Mouse (Mus musculus) left cerebral cortex, postnatal 10 days (tissue): Measurements from ENCODE around the gene Sync. TPM values are rescaled to one million over a fixed set of nuclear protein-coding genes. Genes with fewer than 3 reads are reported as not detected.

ENCODE experiments used
- DNase-seq, 2 experiments: peaks; one replicate each; pipeline ENCODE4 v3.0.0; 2021 to 2022; ENCODE audit warnings: low spot score in 2 of 2, mixed read lengths in 1 of 2; ENCODE audit errors: extremely low spot score in 1 of 2
- intact Hi-C: fragments of 180-260 bp; cut with DNase I; formaldehyde crosslinking; loops from one replicate; pipeline ENCODE4 v1.15.1; 2025
- total RNA-seq, 2 experiments: library from RNA; stranded (reverse); gene quantifications; 2 replicates each; pipeline ENCODE4 v1.2.3; 2021

The Sync gene
- total RNA-seq, 2 experiments from 2014 or later, result 1.7 TPM

DNA sequence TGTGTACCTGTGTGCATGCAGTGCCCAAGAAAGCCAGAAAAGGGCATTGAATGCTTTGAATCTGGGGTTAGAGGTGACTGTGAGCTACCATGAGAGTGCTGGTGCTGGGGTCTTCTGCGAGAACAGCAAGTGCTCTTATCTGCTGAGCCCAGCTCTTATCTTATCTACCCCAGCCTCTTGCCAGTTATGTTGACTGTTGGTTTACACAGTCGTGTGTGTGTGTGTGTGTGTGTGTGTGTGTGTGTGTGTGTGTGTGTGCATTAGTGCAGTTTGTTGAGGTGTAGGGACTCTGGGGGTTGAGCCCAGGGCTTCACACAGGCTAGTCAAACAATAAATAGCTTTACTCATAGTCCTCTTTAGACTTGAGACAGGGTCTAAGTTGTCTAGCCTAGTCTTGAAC lies 7.8 kb downstream of the Sync start:
- no peak for DNase-seq
- intact Hi-C loops, result no loop called here

DNA sequence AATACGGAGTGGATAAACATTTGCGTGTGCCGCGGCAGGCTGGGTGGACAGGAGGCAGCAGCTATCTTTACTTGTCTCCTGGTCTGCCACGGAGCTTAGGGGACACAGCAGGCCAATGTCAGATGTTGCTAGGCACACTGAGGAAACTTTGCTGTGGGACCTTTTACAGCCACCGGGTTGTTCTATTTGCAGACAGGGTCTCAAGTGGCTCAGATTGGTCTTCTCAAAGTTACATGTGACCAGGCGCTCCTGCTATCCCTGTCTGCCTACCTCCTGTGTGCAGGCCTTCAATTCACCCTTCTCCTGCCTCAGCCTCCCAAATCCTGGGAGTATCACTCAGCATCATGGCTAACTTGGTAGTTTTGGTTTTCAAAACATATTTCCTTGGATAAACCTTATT lies 8.6 kb downstream of the Sync start:
- intact Hi-C loops, result no loop called here
- DNase-seq, result no peak

DNA sequence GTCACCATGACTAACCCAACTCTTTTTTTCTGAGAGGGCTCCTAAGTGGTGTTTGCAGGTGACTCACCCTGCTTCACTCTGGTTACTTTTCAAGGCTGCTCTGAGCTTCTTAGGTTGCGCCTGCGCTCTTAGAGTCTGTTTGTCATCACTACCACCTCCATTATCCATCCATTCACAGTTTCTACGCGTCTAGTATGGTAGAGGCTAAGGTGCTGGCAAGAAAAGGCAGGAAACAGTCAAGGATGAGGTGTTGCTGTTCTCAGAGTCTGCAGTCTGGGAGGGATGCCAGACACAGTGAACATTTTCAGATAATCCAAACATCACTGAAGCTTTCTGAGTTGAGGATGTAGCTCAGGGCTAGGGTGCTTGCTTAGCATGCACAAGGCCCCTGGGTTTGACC lies 10.3 kb downstream of the Sync start:
- no peak for DNase-seq

DNA sequence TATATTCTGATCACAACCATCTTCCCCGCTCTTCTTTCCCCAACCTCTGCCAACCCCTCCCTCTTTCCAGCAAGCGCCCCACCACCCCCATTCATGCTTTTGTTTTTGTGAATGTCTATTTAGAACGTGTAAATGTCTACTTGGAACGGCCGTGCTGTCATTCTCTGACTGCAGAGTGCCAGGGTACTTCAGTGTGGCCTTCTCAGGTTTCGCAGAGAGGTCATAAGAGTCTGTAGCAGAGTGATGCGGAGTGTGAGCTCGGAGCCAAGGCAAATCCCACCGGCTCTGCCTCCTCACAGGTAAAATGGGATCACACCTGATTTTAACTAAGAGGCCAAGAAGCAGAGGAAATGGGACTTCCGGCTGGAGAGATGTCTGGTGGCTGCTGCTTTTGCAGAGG lies 11.7 kb downstream of the Sync start:
- DNase-seq, result no peak
- intact Hi-C loops, result no loop called here

More for the DNA sequence above, 10.3 kb downstream of the Sync start:
- intact Hi-C loops, result no loop called here

DNA sequence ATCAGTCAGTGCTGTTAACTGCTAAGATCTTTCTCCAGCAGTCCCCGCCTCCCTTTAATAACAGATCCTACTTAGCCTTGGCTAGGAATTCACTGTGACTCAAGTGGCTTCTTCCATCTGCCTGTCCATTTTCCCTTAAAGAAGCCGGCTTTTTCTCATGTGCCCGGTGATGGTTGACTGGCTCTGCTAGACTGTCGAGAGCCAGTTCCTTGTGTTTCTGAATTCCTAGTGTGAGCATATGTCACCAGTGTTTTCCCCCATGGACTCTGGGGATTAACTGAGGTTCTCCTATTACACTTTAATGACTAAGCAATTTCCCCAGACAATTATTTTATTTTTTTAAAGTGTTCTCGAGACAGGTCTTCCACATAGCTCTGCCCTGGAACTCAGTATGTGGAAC lies 16.0 kb downstream of the Sync start:
- no peak for DNase-seq
- intact Hi-C loops, result no loop called here

DNA sequence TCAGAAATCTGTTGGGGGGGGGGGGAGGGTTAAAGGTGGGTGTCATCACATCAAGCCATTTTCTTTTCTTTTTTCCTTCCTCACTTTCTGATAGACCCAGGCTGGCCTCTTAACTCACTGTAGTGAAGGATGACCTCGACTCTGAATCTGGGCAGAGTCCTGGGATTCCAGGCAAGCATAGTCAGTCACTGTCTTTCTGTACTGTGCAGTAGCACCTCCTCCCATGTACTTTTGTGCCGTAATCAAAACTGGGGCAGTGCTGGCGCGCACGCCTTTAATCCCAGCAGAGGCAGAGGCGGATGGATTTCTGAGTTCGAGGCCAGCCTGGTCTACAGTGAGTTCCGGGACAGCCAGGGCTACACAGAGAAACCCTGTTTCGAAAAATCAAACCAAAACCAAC lies 16.4 kb downstream of the Sync start:
- intact Hi-C loops, result no loop called here
- no peak for DNase-seq

DNA sequence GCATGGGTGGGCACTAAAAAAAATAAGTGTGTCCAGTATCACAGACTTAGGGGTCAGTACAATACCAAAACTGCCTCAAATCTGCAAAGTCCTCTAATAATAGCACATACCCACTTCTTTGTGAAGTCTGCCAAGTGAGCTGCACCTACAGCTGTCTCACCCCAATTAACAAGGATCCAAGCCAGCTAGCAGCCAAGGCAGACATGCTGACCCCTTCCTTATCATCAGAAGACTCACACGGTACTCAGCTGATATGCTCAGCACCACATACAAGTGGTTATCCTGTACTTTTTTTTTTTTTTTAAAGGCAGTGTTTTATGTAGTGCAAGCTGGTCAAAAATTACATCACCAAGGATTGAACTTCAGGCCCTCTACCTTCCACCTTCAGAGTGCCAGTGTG lies 16.9 kb downstream of the Sync start:
- intact Hi-C loops, result no loop called here
- no peak for DNase-seq

DNA sequence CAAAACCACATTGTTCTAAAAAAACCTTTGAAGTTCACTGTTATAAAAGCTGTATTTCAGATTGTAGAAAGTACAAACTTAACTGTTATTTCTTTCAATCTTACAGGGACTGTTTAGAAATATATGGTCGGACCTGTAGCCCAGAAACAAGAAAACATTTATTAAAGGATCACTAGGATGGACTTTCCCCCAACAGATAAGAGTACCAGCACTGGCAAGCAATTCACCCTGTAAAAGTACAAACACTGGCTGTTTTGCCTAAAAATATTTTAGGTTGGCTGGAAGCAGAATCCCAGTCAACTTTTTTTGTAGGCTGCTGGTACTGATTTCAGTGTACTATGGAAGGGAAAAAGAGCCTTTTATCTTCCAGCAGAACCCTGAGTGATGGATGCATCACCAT lies 20.5 kb downstream of the Sync start:
- DNase-seq, result no peak
- intact Hi-C loops, result no loop called here

DNA sequence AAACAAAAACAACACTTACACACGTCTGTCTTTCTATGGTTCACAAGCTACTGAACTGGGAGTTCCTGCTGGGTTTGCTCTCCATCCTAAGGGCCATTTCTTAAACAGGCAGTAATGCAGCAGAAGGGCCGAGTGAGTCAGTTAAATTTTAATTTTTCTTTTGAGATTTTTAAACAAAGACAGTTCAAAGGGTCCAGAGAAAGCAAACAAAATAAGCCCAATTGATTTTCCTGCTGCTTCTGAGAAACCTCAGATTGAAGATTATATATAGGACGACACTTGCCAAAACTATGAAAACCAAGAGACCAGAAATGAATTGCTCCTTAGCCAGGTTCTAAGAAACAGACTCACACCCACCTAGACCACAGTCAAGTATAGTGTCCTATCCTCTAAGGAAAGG lies 26.5 kb downstream of the Sync start:
- no peak for DNase-seq
- intact Hi-C loops, result no loop called here

DNA sequence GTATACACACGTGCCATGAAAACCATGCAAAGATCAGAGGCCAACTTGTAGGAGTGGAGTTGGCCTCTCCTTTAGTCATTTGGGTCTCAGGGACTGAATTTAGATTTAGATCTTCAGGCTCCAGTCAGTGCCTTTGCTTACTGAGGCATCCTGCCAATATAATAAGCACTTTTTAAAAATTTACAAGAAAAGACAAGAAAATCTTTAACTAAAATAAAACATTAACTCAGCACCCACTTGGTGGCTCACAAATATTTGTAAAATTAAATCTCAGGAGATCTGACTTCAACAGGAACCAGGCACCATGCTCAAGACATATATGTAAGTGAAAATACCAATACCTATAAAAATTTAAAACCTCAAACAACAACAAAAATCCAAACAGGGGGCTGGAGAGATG lies 33.5 kb downstream of the Sync start:
- intact Hi-C loops, result no loop called here
- no peak for DNase-seq

DNA sequence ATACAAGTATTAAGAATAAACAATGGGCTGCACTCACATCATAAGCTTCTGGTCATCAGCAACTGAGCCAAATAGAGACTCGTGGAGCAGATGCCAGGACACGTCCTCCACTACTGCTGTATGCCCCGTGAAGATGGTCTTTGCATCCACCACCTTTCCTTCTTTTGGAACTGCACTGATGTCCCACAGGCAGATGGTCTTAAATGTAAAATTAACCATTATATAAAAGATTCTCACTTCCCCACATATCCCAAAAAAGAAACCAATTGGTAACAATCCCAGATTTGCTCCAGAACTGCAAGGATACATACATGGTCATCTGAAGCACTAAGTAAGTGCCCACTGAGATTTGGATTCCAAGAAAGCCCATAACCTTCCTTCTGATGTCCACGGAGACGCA lies 34.6 kb downstream of the Sync start:
- no peak for DNase-seq
- intact Hi-C loops, result no loop called here

DNA sequence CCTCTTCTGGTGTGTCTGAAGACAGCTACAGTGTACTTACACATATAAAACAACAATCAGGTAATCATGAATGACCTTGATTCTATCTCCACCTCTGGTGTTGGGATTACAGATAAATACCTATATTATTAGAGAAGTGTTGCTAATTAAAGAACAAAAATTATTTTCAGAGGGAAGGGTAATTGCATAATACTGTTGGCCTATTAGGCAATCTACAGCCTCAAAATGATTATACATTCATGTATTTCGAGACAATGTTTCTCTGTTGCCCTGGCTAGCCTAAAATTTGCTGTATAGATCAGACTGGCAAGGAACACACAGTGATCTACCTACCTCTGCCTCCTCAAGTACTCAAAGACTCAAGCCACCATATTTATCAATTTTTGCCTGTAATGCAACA lies 36.1 kb downstream of the Sync start:
- no peak for DNase-seq
- intact Hi-C loops, result no loop called here

DNA sequence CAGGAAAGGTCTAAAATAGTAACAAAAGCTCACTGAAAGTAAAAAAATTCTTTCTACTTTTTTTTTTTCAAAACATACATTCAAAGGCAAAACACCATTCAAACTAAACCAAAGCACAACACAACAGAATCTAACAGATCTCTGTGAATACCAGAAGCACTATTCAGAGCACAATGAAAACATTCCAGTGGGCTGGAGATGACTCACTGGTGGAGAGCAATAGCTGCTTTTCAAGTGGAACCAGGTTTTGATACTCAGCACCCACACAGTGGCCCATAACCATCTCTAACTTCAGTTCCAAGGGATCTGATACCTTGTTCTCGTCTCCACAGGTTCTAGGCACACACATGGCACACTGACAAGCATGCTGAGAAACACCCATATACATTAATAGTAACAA lies 37.3 kb downstream of the Sync start:
- no peak for DNase-seq

DNA sequence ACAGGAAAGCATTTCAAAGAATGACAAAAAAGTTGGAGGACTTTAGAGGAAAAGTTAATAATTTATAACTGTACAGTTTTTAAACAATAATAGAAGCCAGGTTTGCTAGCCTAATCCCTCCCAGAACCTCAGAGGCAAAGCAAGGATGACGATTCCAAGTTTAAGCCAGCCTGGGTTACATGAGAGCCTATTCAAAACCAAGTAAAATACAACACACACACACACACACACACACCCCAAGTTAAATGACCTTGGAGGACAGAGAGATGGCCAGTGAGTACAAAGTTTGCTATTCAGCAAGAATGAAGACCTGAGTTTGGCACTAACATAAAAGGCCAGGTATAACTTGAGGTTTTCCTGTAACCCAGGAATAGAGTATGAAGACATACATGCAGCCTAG lies 38.8 kb downstream of the Sync start:
- no peak for DNase-seq
- intact Hi-C loops, result no loop called here

More for the DNA sequence above, 37.3 kb downstream of the Sync start:
- intact Hi-C loops, result no loop called here

DNA sequence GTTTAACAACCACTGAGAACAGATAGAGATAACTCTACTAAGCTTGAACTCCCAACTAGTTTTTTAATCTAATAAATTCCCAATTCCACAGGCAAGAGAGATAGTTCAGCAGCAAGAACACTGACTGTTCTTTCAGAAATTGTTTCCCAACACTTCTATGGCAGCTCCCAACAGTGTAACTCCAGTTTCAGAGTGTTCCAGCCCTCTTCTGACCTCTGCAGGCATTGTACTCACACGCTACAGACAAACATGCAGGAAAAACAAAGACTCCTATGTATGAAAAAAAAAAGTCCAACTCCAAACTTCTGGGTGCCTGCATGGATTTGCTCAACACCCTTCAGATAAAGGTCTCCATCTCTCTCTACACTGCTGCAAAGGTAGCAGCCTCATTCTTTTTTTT lies 45.4 kb downstream of the Sync start:
- intact Hi-C loops, result no loop called here

DNA sequence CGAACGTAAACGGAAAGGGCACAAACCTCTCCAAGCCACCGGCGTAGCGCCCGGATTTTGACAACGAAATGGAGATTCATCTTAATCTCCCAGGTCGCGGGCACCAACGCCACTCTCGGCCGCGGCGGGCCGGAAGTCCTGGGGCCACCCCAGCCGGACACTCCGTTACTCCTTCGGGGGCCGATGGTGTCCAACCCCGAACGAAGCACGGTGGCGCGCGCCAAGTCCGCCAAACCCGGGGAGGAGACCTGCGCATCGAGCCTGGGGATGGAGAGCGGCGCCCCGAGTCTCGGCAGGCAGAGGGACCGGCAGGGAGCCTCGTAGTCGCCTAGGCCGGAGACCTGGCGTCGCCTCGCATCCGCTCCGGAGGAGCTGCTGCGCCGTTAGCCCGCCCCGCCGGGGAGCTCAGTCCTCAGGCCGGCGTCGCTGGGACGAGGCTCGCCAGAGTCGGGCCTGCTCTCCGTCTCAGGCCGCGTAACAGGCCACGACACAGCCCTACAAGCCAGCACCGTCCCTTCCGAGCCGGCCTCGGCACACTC lies 47.3 kb downstream of the Sync start:
- intact Hi-C loops, result no loop called here
- no peak for DNase-seq

More for the DNA sequence above, 45.4 kb downstream of the Sync start:
- DNase-seq, result no peak

DNA sequence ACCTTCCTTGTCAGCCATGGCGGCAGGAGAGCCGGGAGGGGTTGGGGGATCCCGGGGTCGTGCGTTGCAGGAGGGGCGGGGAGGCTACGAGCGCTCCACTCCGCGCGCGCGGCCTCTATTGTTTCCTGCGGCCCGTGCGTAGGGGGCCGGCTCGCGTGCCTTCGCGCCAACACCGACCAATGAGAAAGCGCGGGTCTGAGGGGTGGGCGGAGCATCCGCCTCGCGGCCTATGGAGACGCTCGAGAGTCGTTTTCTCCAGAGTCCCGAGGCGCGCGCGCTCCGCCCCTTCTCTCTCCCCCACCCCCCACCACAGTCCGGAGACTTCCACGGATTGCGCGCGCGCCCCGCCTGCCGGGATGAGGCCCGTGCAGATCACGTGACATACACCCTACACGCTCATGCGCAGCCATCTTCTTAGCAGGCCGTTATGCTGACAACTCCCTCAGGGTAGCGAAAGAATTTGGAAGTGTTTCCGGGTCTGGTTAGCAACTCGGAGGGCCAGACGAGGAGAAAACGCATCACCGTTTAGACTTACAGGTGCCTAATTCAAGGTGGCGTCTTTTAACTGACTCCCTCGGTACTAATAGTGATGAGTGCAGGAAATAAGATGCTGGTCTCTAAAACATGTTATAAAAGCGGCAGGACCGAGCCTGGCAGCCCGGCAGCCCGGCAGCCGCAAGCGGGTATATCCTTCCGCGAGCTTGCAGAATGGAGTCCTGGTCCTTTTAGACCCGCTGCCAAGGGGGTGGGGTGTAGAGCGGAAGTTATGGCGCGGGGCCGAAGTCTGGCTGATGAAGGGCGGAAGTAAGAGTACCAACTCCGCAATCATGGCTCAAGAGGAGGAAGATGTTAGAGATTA lies 48.0 kb downstream of the Sync start, which contains the start of the genes Rbbp4 and Zbtb8os:
Gene Rbbp4, minus strand, starts transcription at position 155 of the 859 bp plus-strand sequence.
Gene Zbtb8os, plus strand, starts transcription at position 480 of the 859 bp plus-strand sequence.
- DNase-seq, result peak; percentile 98 to 99
- intact Hi-C loops, result no loop called here

DNA sequence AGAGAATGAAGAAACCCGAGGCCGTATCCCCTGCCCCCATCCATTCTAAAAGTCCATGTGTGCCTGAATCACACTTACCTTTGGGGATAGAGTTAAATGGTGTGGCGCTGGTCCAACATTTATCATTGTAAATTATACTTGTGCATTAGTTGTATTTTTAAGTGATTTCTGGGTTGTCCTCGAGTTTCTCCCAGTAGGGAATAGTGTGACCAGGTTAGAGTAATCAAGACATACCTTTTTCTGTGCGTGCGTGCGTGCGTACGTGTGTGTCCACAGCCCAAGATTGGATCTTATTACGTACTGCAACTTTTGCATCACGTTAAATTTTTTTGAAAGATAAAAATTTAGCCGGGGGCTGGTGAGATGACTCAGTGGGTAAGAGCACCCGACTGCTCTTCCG lies 48.9 kb downstream of the Sync start:
- DNase-seq, result no peak
- intact Hi-C loops, result no loop called here

DNA sequence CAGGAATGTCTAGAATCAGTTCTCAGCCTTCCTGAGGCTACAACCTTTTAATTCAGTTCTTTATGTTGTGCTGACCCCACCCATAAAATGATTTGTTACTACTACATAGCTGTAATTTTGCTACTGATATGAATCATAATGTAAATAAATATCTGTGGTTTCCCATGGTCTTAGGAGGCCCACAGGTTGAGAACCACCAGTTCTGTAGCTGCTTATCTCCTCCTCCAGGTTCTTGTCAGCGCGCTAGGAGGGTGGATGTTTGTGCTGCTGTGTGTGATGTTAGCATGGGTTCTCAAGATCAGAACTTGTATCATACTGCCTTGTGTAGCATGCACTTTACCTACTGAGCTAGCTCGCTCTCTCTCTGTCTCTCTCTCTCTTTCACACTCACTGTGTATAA lies 52.3 kb downstream of the Sync start:
- intact Hi-C loops, result no loop called here

DNA sequence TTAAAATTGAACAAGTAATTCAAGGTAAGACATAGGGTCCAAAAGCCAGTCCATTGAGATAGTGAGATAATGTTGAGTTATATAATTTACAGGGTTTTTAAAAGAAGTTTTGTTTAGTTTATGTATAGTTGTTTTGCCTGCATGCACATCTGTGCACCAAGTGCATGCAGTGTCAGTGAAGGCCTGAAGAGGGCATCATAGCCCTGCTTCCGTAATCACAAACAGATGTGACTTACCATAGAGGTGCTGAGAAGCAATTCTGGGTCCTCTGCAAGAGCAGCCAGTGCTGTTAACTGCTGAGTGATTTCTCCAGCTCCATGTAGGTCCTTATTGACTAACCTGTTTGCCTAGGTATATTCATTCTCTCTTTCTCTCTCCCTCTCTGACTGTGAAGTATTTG lies 54.5 kb downstream of the Sync start:
- DNase-seq, result no peak
- intact Hi-C loops, result no loop called here

More for the DNA sequence above, 52.3 kb downstream of the Sync start:
- DNase-seq, result no peak

DNA sequence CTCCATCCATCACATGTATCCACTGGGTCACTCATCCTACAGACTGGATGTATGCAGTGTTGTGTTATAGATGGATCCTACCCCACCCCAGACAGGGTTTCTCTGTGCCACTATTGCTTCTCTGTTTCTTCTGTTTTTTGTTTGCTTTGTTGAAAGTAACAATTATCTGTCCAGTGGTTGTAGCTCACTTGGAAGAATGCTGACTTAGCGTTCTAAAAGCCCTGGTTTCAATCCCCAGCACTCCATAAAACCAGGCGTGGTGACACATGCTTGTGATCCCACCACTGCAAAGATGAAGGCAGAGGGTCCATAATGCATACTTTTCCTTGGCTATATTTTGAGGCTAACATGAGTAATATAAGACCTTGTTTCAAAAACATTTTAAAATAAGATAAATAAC lies 55.3 kb downstream of the Sync start:
- no peak for DNase-seq
- intact Hi-C loops, result no loop called here
